Mouse (Mus musculus): ENCODE results near the gene Ppp1r3d.

GRCm38 (mm10) chr2:178450961-178451360 is 36.7 kb upstream of the Ppp1r3d start:
- TF ChIP-seq CTCF (IDR thresholded peaks at IDR 0.05; ENCODE audit: control insufficient read depth, insufficient read depth, low read length), result no peak
- TF ChIP-seq POLR2A (IDR thresholded peaks at IDR 0.05; ENCODE audit: borderline replicate concordance, control insufficient read depth, low read depth, low read length), result no peak
